Mouse (Mus musculus): ENCODE measurements around the gene Hoxd4. TPM values are rescaled to one million over a fixed set of nuclear protein-coding genes. Genes with fewer than 3 reads are reported as not detected.

The Hoxd4 gene
- polyA plus RNA-seq, 1 experiment from 2014 or later: 4.3 TPM

DNA sequence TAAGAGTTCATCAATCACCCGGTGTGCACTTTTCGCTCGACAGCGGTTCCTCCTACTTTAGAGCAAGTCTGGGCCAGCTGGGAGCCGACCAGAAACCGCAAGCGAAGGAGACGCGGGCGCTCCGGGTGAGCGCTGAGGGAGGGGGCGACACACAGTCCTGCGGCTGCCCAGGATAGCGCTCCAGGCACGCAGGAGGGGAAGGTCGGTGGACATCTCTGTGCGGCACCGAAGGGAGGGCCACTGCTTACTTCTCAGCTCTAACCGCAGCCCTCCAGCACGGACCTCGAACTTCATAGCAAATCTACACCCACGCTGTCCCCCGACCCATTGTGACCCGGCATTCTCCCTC, 41.4 kb downstream of the Hoxd4 start:
- peak overlapping the region; percentile 31 for H3K4me3 ChIP-seq (replicated peaks; ENCODE audit: low read length)
- no peak for DNase-seq (ENCODE audit: low spot score)
- ATAC-seq (ENCODE audit: low FRiP score): peak; percentile 40; the same call in 1 of the 2 replicates
- WGBS: 1% methylated on average over 25 of the region's 25 CpGs
- no peaks in the 10 kb centered on the region for H3K9me3 ChIP-seq (ENCODE audit: control insufficient read depth, low read length)
- H3K27me3 ChIP-seq (ENCODE audit: control insufficient read depth, insufficient read depth, low read length): peaks cover 89% of the 10 kb centered on the region
- no peaks in the 10 kb centered on the region for H3K36me3 ChIP-seq (replicated peaks; ENCODE audit: control insufficient read depth, insufficient read depth)
- peaks cover 21% of the 10 kb centered on the region for H3K4me1 ChIP-seq (replicated peaks; ENCODE audit: control insufficient read depth, insufficient read depth, low read length)
- peak overlapping the region; percentile 64 for H3K9ac ChIP-seq
- H3K4me2 ChIP-seq (replicated peaks): peak overlapping the region; percentile 64
- H3K27ac ChIP-seq: peak overlapping the region; percentile 79

DNA sequence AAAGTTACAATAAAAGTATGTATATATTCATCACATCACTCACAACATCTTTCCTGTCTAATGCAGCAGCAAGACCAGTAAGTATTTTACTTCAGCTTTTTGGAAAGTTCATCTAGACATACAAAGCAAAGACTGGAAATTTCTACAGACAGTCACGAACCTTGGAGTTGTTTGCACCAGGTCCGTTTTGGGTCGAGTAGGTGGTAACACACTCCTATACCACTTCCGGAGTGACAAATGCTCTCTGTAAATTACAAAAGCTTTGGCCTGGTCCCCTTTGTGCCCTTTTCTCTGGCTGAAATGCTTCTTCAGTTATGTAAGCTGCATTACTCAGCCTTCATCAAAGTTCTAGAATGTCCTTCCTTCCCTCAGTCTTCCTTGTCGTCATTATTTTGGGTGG, 42.0 kb downstream of the Hoxd4 start:
- WGBS: 18% methylated on average over 5 of the region's 5 CpGs
- no peak overlapping the region for H3K4me3 ChIP-seq (replicated peaks; ENCODE audit: low read length)
- DNase-seq (ENCODE audit: low spot score) (no peak), ATAC-seq (ENCODE audit: low FRiP score) (no peak)
- peak overlapping the region; percentile 64; the same call in 1 of the 2 replicates for H3K4me2 ChIP-seq (replicated peaks)
- H3K4me1 ChIP-seq (replicated peaks; ENCODE audit: control insufficient read depth, insufficient read depth, low read length): peaks cover 21% of the 10 kb centered on the region
- H3K27ac ChIP-seq: no peak overlapping the region
- no peaks in the 10 kb centered on the region for H3K9me3 ChIP-seq (ENCODE audit: control insufficient read depth, low read length)
- H3K36me3 ChIP-seq (replicated peaks; ENCODE audit: control insufficient read depth, insufficient read depth): no peaks in the 10 kb centered on the region
- peaks cover 91% of the 10 kb centered on the region for H3K27me3 ChIP-seq (ENCODE audit: control insufficient read depth, insufficient read depth, low read length)
- no peak overlapping the region for H3K9ac ChIP-seq

DNA sequence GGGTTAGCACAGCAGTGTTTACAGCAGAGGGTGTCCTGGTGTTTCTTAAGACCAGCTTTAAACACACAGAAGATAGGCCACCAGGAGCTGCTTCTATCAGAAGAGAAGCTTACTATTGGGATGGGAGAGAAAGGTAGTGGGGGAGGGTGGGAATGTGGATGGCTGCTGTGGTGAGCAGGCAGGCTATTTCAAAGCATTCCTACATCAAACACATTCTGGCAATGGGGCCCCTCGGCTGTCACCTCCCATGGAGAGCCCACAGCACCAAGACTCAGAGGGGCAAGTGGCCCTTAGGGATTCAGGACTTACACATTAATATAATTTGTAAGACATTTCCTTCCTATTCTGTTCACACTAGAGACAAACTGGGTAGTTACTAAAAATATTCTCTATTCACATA, 48.4 kb downstream of the Hoxd4 start:
- DNase-seq (ENCODE audit: low spot score) (no peak), ATAC-seq (ENCODE audit: low FRiP score) (no peak)
- Histone ChIP-seq H3K9ac (no peak overlapping the region), H3K27ac (no peak overlapping the region), H3K4me3 (replicated peaks; ENCODE audit: low read length) (no peak overlapping the region), H3K36me3 (replicated peaks; ENCODE audit: control insufficient read depth, insufficient read depth) (no peaks in the 10 kb centered on the region), H3K27me3 (ENCODE audit: control insufficient read depth, insufficient read depth, low read length) (peaks cover 87% of the 10 kb centered on the region), H3K4me2 (replicated peaks) (no peak overlapping the region), H3K9me3 (ENCODE audit: control insufficient read depth, low read length) (no peaks in the 10 kb centered on the region), H3K4me1 (replicated peaks; ENCODE audit: control insufficient read depth, insufficient read depth, low read length) (peaks cover 16% of the 10 kb centered on the region)
- WGBS: 8% methylated on average over 1 of the region's 1 CpGs

DNA sequence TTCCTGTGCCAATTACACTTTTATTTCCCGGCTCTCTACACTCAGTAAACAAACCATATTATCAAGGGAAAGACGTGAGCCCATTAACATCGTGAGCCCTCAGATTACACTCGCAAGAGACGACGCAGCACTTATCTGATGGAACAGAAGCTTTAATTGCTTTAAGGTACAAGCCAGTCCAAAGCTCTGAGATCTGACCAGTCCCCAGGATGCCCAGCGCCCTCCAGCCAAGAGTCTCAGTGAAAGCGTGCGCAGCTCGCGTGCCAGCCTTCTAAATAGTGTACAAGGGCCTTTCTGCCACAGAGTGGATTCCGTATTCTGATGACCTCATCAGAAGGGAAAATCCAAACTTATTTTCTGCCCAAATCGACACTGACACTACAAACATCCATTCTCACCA, 50.2 kb downstream of the Hoxd4 start:
- Histone ChIP-seq H3K9ac (no peak overlapping the region), H3K36me3 (replicated peaks; ENCODE audit: control insufficient read depth, insufficient read depth) (no peaks in the 10 kb centered on the region), H3K9me3 (ENCODE audit: control insufficient read depth, low read length) (no peaks in the 10 kb centered on the region), H3K27ac (no peak overlapping the region), H3K4me2 (replicated peaks) (peak overlapping the region; percentile 96), H3K27me3 (ENCODE audit: control insufficient read depth, insufficient read depth, low read length) (peaks cover 90% of the 10 kb centered on the region), H3K4me1 (replicated peaks; ENCODE audit: control insufficient read depth, insufficient read depth, low read length) (peaks cover 16% of the 10 kb centered on the region), H3K4me3 (replicated peaks; ENCODE audit: low read length) (no peak overlapping the region)
- DNase-seq (ENCODE audit: low spot score) (no peak), ATAC-seq (ENCODE audit: low FRiP score) (no peak)
- 7% methylated on average over 13 of the region's 13 CpGs for WGBS

DNA sequence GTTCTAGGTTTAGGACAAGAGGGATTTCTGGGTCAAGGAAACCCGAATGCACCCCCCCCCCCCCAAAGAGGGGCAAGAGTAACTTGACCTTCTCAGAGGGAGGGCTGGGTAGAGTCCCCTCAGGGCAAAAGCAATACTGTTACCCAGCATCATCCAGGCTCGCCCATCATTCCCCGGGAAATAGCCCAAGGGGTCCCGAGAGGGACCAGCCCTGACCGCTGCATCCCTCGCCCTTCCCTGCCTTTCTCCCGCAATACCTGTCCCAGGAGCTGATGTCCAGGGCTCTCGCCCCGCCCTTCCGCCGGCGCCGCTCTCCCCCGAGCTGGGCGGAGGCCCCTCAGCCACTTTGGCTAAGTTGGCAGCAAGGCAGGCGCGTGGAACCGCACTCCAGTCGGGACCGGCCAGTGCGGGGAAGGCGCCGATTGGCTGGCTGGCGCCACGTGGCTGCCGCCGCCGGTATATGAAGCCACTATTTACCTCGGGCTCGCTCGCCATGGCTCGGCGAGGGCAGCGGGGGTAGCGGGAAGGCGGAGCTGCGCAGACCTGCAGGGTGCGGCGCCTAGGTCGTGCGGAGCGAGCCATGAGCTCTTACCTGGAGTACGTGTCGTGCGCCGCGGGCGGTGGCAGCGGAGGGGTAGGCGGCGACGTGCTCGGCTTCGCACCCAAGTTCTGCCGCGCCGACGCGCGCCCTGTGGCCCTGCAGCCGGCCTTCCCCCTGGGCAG, 51.0 kb downstream of the Hoxd4 start, which contains the start of gene Hoxd1:
Gene Hoxd1, plus strand, starts transcription at position 459 of the 723 bp plus-strand sequence.
- H3K4me2 ChIP-seq (replicated peaks): peak within 1 kb of the TSS; percentile 96

DNA sequence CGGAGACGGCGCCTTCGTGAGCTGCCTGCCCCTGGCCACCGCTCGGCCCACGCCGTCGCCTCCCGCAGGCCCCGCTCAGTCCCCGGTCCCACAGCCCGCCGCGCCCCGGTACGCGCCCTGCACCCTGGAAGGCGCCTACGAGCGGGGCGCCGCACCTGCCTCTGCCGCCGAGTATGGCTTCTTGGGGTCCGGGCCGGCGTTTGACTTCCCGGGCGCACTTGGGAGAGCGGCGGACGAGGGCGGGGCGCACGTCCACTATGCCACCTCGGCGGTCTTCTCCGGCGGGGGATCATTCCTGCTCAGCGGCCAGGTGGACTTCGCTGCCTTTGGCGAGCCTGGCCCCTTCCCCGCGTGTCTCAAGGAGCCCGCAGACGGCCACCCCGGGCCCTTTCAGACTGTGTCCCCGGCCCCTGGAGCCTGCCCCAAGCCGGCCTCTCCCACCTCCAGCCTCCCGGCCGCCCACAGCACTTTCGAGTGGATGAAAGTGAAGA, 51.6 kb downstream of the Hoxd4 start:
- Histone ChIP-seq H3K4me1 (replicated peaks; ENCODE audit: control insufficient read depth, insufficient read depth, low read length) (peaks cover 16% of the 10 kb centered on the region), H3K36me3 (replicated peaks; ENCODE audit: control insufficient read depth, insufficient read depth) (no peaks in the 10 kb centered on the region), H3K9ac (peak overlapping the region; percentile 34; the same call in 1 of the 2 replicates), H3K9me3 (ENCODE audit: control insufficient read depth, low read length) (no peaks in the 10 kb centered on the region), H3K27ac (no peak overlapping the region), H3K4me3 (replicated peaks; ENCODE audit: low read length) (peak overlapping the region; percentile 57), H3K4me2 (replicated peaks) (peak overlapping the region; percentile 96), H3K27me3 (ENCODE audit: control insufficient read depth, insufficient read depth, low read length) (peaks cover 78% of the 10 kb centered on the region)
- 1% methylated on average over 53 of the region's 53 CpGs for WGBS
- ATAC-seq (ENCODE audit: low FRiP score): peak; percentile 40
- DNase-seq (ENCODE audit: low spot score): no peak

More for the DNA sequence above, 51.0 kb downstream of the Hoxd4 start, which contains the start of gene Hoxd1:
- peak within 1 kb of the TSS; percentile 34; the same call in 1 of the 2 replicates for H3K9ac ChIP-seq
- DNase-seq (ENCODE audit: low spot score): no peak
- H3K27me3 ChIP-seq (ENCODE audit: control insufficient read depth, insufficient read depth, low read length): peaks cover 84% of the 10 kb centered on the region
- H3K36me3 ChIP-seq (replicated peaks; ENCODE audit: control insufficient read depth, insufficient read depth): no peaks in the 10 kb centered on the region
- no peak within 1 kb of the TSS for H3K27ac ChIP-seq
- H3K9me3 ChIP-seq (ENCODE audit: control insufficient read depth, low read length): no peaks in the 10 kb centered on the region
- H3K4me1 ChIP-seq (replicated peaks; ENCODE audit: control insufficient read depth, insufficient read depth, low read length): peaks cover 16% of the 10 kb centered on the region
- peak; percentile 84 for ATAC-seq (ENCODE audit: low FRiP score)
- peak within 1 kb of the TSS; percentile 57 for H3K4me3 ChIP-seq (replicated peaks; ENCODE audit: low read length)
- under 1% methylated on average over 60 of the region's 61 CpGs for WGBS

DNA sequence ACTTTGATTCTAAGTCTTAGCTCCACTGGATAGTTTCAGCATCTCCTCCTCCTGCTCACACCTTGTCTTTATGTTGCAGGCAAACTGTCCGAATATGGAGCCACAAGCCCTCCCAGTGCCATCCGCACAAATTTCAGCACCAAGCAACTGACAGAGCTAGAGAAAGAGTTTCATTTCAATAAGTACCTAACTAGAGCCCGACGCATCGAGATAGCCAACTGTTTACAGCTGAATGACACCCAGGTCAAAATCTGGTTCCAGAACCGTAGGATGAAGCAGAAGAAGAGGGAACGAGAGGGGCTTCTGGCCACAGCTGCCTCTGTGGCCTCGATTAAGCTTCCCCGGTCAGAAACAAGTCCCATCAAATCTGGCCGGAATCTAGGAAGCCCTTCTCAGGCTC, 52.2 kb downstream of the Hoxd4 start:
- peak overlapping the region; percentile 96 for H3K4me2 ChIP-seq (replicated peaks)
- WGBS: 61% methylated on average over 10 of the region's 10 CpGs
- H3K27me3 ChIP-seq (ENCODE audit: control insufficient read depth, insufficient read depth, low read length): peaks cover 74% of the 10 kb centered on the region
- no peaks in the 10 kb centered on the region for H3K36me3 ChIP-seq (replicated peaks; ENCODE audit: control insufficient read depth, insufficient read depth)
- H3K4me1 ChIP-seq (replicated peaks; ENCODE audit: control insufficient read depth, insufficient read depth, low read length): peaks cover 16% of the 10 kb centered on the region
- no peak overlapping the region for H3K27ac ChIP-seq
- peak overlapping the region; percentile 57; the same call in 1 of the 2 replicates for H3K4me3 ChIP-seq (replicated peaks; ENCODE audit: low read length)
- DNase-seq (ENCODE audit: low spot score): no peak
- no peak for ATAC-seq (ENCODE audit: low FRiP score)
- H3K9ac ChIP-seq: no peak overlapping the region
- H3K9me3 ChIP-seq (ENCODE audit: control insufficient read depth, low read length): no peaks in the 10 kb centered on the region

DNA sequence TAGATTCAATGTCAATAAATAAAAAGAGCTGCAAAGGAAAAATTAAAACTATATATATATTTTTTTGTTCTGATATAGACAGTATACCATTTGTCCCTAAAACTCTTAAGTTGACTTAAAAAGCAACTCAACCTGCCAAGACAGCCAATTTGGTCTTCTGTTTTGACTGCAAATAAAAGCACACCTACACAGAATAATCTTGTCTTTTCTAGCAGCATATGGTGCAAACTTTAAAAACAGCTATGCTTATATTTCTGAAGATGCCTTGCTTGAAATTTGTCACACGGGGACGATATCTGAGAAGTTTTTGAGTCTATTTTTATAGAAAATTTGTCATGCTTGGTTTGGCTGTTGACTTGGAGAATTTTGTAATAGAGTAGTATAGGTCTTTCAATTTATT, 62.6 kb downstream of the Hoxd4 start:
- DNase-seq (ENCODE audit: low spot score) (no peak), ATAC-seq (ENCODE audit: low FRiP score) (no peak)
- H3K27ac ChIP-seq: no peak overlapping the region
- no peak overlapping the region for H3K4me3 ChIP-seq (replicated peaks; ENCODE audit: low read length)
- no peak overlapping the region for H3K9ac ChIP-seq
- H3K36me3 ChIP-seq (replicated peaks; ENCODE audit: control insufficient read depth, insufficient read depth): no peaks in the 10 kb centered on the region
- no peaks in the 10 kb centered on the region for H3K4me1 ChIP-seq (replicated peaks; ENCODE audit: control insufficient read depth, insufficient read depth, low read length)
- H3K27me3 ChIP-seq (ENCODE audit: control insufficient read depth, insufficient read depth, low read length): no peaks in the 10 kb centered on the region
- H3K9me3 ChIP-seq (ENCODE audit: control insufficient read depth, low read length): no peaks in the 10 kb centered on the region
- 93% methylated on average over 2 of the region's 2 CpGs for WGBS
- no peak overlapping the region for H3K4me2 ChIP-seq (replicated peaks)

DNA sequence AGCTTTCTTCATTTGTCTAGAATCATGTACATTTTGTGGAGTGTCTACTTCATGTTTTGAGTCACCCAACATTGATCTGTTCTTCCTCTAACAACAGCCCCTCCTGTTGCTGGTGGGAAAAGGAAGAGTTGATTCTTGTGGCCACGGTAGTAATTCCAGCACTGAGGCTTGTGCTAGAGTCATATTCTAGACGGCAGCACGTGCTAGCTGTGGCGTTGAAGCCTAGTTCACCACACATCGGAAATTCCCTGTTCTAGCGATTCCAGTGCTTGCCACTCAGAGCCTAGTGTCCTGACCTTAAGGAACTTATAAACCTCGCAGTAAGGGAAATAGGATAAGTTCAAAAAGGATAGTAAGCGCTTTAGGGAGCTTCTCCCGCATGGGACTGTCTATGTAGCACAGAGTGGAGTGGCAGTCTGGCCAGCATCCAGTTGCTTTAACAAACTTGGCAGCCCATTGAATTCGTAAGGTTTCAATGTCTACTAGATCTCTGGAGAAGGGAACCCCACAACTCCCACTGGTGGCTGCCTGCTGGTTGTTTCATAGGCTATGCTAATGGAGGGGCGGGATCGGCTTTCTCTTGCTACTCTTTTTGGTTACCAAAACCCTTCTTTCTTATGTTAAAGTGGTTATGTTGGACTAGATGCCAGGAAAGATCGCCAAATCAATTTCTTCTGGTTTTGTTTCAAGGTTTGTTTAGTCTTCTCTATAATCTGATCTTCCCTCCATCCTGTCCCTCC, 66.0 kb downstream of the Hoxd4 start:
- Histone ChIP-seq H3K27me3 (ENCODE audit: control insufficient read depth, insufficient read depth, low read length) (no peaks in the 10 kb centered on the region), H3K9me3 (ENCODE audit: control insufficient read depth, low read length) (no peaks in the 10 kb centered on the region), H3K36me3 (replicated peaks; ENCODE audit: control insufficient read depth, insufficient read depth) (no peaks in the 10 kb centered on the region), H3K4me2 (replicated peaks) (no peak overlapping the region), H3K4me1 (replicated peaks; ENCODE audit: control insufficient read depth, insufficient read depth, low read length) (no peaks in the 10 kb centered on the region), H3K4me3 (replicated peaks; ENCODE audit: low read length) (no peak overlapping the region), H3K9ac (no peak overlapping the region), H3K27ac (no peak overlapping the region)
- DNase-seq (ENCODE audit: low spot score) (no peak), ATAC-seq (ENCODE audit: low FRiP score) (no peak)
- 64% methylated on average over 13 of the region's 13 CpGs for WGBS
